Mouse (Mus musculus) heart, embryonic 14.5 days (tissue): Measurements from ENCODE around the gene Fam78a. TPM values are rescaled to one million over a fixed set of nuclear protein-coding genes. Genes with fewer than 3 reads are reported as not detected.

Source experiments
- ATAC-seq: fragments of 200-750 bp; cut with Nextera tagmentation; 2 replicates; pipeline ENCODE4 v1.8.0; 2017; ENCODE audit warnings: low read depth, moderate TSS enrichment; ENCODE audit not compliant: insufficient number of reproducible peaks, insufficient read depth, low FRiP score
- H3K27ac ChIP-seq, 2 experiments: fragments of 200-500 bp in 1 of 2; fragments of 300-500 bp in 1 of 2; sonication (generic) in 1 of 2; replicated peaks in 1 of 2; 2 replicates each; pipeline ENCODE4 v1.5.1; 2012 to 2014; ENCODE audit warnings: low read depth in 2 of 2, low read length in 2 of 2, control low read depth in 1 of 2, mild to moderate bottlenecking in 1 of 2, mixed read lengths in 1 of 2; ENCODE audit not compliant: control insufficient read depth in 1 of 2, insufficient read depth in 1 of 2
- H3K27me3 ChIP-seq: fragments of 300-500 bp; sonication (generic); 2 replicates; pipeline ENCODE4 v1.6.1; 2014; ENCODE audit warnings: mild to moderate bottlenecking, low read length, control low read depth; ENCODE audit not compliant: control insufficient read depth, insufficient read depth
- H3K36me3 ChIP-seq: fragments of 300-500 bp; sonication (generic); 2 replicates; pipeline ENCODE4 v1.6.1; 2014; ENCODE audit warnings: mild to moderate bottlenecking, control low read depth, low read length, mixed read lengths; ENCODE audit not compliant: control insufficient read depth, insufficient read depth
- H3K4me1 ChIP-seq, 2 experiments: fragments of 200-500 bp in 1 of 2; fragments of 300-500 bp in 1 of 2; sonication (generic) in 1 of 2; 2 replicates each; pipeline ENCODE4 v1.6.1; 2012 to 2014; ENCODE audit warnings: low read length in 2 of 2, control low read depth in 1 of 2, mixed read lengths in 1 of 2; ENCODE audit not compliant: control insufficient read depth in 2 of 2, insufficient read depth in 2 of 2
- H3K4me2 ChIP-seq: fragments of 300-500 bp; sonication (generic); 2 replicates; pipeline ENCODE4 v1.6.1; 2014; ENCODE audit warnings: mild to moderate bottlenecking, low read length
- H3K4me3 ChIP-seq, 2 experiments: fragments of 200-500 bp in 1 of 2; fragments of 300-500 bp in 1 of 2; sonication (generic) in 1 of 2; 2 replicates each; pipeline ENCODE4 v1.5.1; 2012 to 2014; ENCODE audit warnings: low read length in 2 of 2, mild to moderate bottlenecking in 2 of 2, control low read depth in 1 of 2, low read depth in 1 of 2, moderate library complexity in 1 of 2; ENCODE audit not compliant: control insufficient read depth in 1 of 2, insufficient read depth in 1 of 2
- H3K9ac ChIP-seq: fragments of 300-500 bp; sonication (generic); 2 replicates; pipeline ENCODE4 v1.6.1; 2014; ENCODE audit warnings: mild to moderate bottlenecking, low read length
- H3K9me3 ChIP-seq: fragments of 300-500 bp; sonication (generic); 2 replicates; pipeline ENCODE4 v1.6.1; 2016; ENCODE audit warnings: low read length, control low read depth; ENCODE audit not compliant: control insufficient read depth
- WGBS: fragments of 180-500 bp; shearing (Covaris S2); extraction: QIAGEN DNeasy Blood & Tissue Kit; methylation state at CpG from one replicate; pipeline ENCODE4 v1.1.7; 2014; 5-methylcytosine and 5-hydroxymethylcytosine counted together
- polyA plus RNA-seq: library from polyadenylated mRNA; unstranded; fragments of >200 nt; fragmentation: Nextera tagmentation; extraction: Ambion mirVana; gene quantifications from 2 replicates; pipeline ENCODE4 v1.2.1, GENCODE M21; 2014

Fam78a gene
- polyA plus RNA-seq, 1 experiment from 2014 or later = 33.7 TPM

DNA sequence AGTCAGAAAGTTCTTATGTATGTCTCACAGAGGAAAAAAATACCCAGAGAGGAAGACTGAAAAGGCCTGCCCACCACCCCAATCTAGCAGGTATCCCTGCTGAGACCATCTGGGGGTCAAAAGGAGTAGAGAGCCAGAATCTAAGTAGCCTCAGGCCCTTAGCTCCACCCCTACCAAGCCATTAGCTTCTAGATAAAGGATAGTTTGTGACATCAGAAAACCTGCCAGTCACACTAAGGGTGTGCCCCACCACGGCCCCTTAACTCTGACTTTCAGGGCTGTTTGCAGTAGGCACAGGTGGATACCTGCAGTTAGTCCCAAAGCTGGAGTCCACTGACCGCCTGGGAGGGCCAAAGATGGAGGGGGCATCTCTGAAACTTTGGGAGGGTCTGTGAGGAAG lies 574 bp upstream of the Fam78a start:
- WGBS = 63% methylated on average over 2 of the region's 2 CpGs
- no peaks in the 10 kb centered on the region for H3K27me3 ChIP-seq
- peaks cover 18 to 29% of the 10 kb centered on the region in 2 experiments for H3K4me1 ChIP-seq
- H3K4me3 ChIP-seq = no peak overlapping the region
- H3K4me2 ChIP-seq = no peak overlapping the region
- no peak overlapping the region for H3K9ac ChIP-seq
- no peaks in the 10 kb centered on the region for H3K9me3 ChIP-seq
- peaks cover 1% of the 10 kb centered on the region; the same call in 1 of the 2 replicates for H3K36me3 ChIP-seq
- no peak for ATAC-seq
- H3K27ac ChIP-seq = no peak overlapping the region; a peak in 1 of 4 replicates

GRCm38 (mm10) chr2:32084872-32085199 lies 179 bp upstream of the Fam78a start:
- 30% methylated on average over 2 of the region's 2 CpGs for WGBS
- Histone ChIP-seq H3K4me3 (peak overlapping the region; percentile 82 to 83), H3K4me2 (peak overlapping the region; percentile 100), H3K9ac (peak overlapping the region; percentile 85), H3K9me3 (no peaks in the 10 kb centered on the region), H3K4me1 (peaks cover 21 to 33% of the 10 kb centered on the region in 2 experiments), H3K27ac (peak overlapping the region in 1 of 2 experiments; percentile 91; a peak in 1 of 4 replicates), H3K27me3 (no peaks in the 10 kb centered on the region), H3K36me3 (peaks cover 4% of the 10 kb centered on the region; the same call in 1 of the 2 replicates)
- no peak for ATAC-seq

- Histone ChIP-seq H3K4me2 (peak overlapping the region; percentile 100), H3K4me3 (peak overlapping the region; percentile 82 to 83), H3K4me1 (peaks cover 26 to 37% of the 10 kb centered on the region in 2 experiments), H3K27me3 (no peaks in the 10 kb centered on the region), H3K9me3 (no peaks in the 10 kb centered on the region), H3K36me3 (peaks cover 7% of the 10 kb centered on the region; the same call in 1 of the 2 replicates), H3K9ac (peak overlapping the region; percentile 85), H3K27ac (peak overlapping the region; percentile 86 to 91)
- under 1% methylated on average over 91 of the region's 91 CpGs for WGBS
- peak; percentile 41 for ATAC-seq
Observed at GRCm38 (mm10) chr2:32083159-32084011, 1.3 kb downstream of the Fam78a start.

GRCm38 (mm10) chr2:32082229-32082628 lies 2.4 kb downstream of the Fam78a start:
- peak overlapping the region; percentile 85 for H3K9ac ChIP-seq
- H3K4me1 ChIP-seq = peaks cover 25 to 36% of the 10 kb centered on the region in 2 experiments
- H3K36me3 ChIP-seq = peaks cover 8% of the 10 kb centered on the region; the same call in 1 of the 2 replicates
- H3K4me2 ChIP-seq = peak overlapping the region; percentile 100
- ATAC-seq = no peak
- H3K27me3 ChIP-seq = no peaks in the 10 kb centered on the region
- H3K27ac ChIP-seq = peak overlapping the region; percentile 86 to 91
- H3K4me3 ChIP-seq = peak overlapping the region; percentile 82 to 83
- H3K9me3 ChIP-seq = no peaks in the 10 kb centered on the region
- WGBS = 16% methylated on average over 2 of the region's 2 CpGs

DNA sequence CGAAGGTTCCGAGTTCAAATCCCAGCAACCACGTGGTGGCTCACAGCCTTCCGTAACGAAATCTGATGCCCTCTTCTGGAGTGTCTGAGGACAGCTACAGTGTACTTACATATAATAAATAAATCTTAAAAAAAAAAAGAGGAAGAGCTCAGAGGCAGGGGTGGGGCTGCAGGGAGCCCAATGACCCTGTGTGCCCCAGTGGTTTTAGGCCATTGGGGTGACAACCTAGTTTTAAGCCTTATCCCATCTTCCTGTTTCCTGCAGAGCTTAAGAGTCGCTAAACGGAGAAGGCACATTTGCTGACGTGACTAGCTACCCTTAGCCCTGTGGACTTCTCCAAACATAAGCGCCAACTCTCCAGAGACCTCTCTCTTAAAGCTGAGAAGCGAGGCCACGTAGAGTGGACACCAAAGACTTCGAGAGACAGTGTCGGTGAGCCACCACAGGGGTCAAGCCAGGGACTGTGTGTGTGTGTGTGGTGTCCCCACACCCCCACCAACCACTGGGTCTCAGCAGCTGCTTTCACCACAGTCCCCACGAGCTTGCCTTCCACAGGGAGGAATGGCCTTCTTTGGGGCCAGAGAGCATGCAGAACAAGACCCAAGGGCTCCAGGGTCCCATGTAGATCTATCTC lies 3.2 kb downstream of the Fam78a start:
- Histone ChIP-seq H3K4me3 (peak overlapping the region; percentile 82 to 83), H3K27ac (peak overlapping the region; percentile 86 to 91), H3K4me1 (peaks cover 29 to 42% of the 10 kb centered on the region in 2 experiments), H3K9ac (peak overlapping the region; percentile 85), H3K4me2 (peak overlapping the region; percentile 100), H3K36me3 (peaks cover 11% of the 10 kb centered on the region), H3K27me3 (no peaks in the 10 kb centered on the region), H3K9me3 (no peaks in the 10 kb centered on the region)
- ATAC-seq = no peak
- WGBS = 32% methylated on average over 14 of the region's 14 CpGs

GRCm38 (mm10) chr2:32080681-32081080 lies 4.0 kb downstream of the Fam78a start:
- no peak for ATAC-seq
- Histone ChIP-seq H3K9me3 (no peaks in the 10 kb centered on the region), H3K27ac (peak overlapping the region; percentile 91 to 92), H3K4me1 (peaks cover 29 to 43% of the 10 kb centered on the region in 2 experiments), H3K9ac (peak overlapping the region; percentile 85), H3K4me3 (peak overlapping the region; percentile 82 to 83), H3K4me2 (peak overlapping the region; percentile 100), H3K36me3 (peaks cover 11% of the 10 kb centered on the region), H3K27me3 (no peaks in the 10 kb centered on the region)
- WGBS = 43% methylated on average over 3 of the region's 3 CpGs

- Histone ChIP-seq H3K4me3 (peak overlapping the region; percentile 82 to 83), H3K4me2 (peak overlapping the region; percentile 100), H3K9ac (peak overlapping the region; percentile 85), H3K27ac (peak overlapping the region; percentile 91 to 92), H3K27me3 (no peaks in the 10 kb centered on the region), H3K36me3 (peaks cover 11% of the 10 kb centered on the region), H3K4me1 (peaks cover 37 to 55% of the 10 kb centered on the region in 2 experiments), H3K9me3 (no peaks in the 10 kb centered on the region)
- 33% methylated on average over 14 of the region's 14 CpGs for WGBS
- no peak for ATAC-seq
Observed at GRCm38 (mm10) chr2:32079191-32079725, 5.4 kb downstream of the Fam78a start.
